Mouse (Mus musculus) urinary bladder, postnatal 14 days (tissue): Measurements from ENCODE around the gene Pam.
"Not testable (repeated sequence)": the region's sequence is repeated elsewhere in the genome, so short reads cannot be mapped to it uniquely, and the experiment has no call there.

Experiments used
- DNase-seq: peaks from one replicate; pipeline ENCODE4 v3.0.0; 2021; ENCODE audit warnings: low spot score

The Pam gene

GRCm38 (mm10) chr1:97963711-97964110 is 131.7 kb downstream of the Pam start:
- DNase-seq, result peak; percentile 29

- DNase-seq, result no peak
Observed at GRCm38 (mm10) chr1:97962134-97962533, 133.3 kb downstream of the Pam start.

- no peak for DNase-seq
Observed at GRCm38 (mm10) chr1:97960681-97961080, 134.8 kb downstream of the Pam start.

GRCm38 (mm10) chr1:97960124-97960523 is 135.3 kb downstream of the Pam start:
- no peak for DNase-seq

- no peak for DNase-seq
Observed at GRCm38 (mm10) chr1:97958759-97959158, 136.7 kb downstream of the Pam start.

- DNase-seq, result not testable (repeated sequence)
Observed at GRCm38 (mm10) chr1:97949258-97949657, 146.2 kb downstream of the Pam start.

GRCm38 (mm10) chr1:97947100-97947499 is 148.3 kb downstream of the Pam start:
- DNase-seq, result no peak

GRCm38 (mm10) chr1:97943908-97944608 is 151.4 kb downstream of the Pam start:
- no peak for DNase-seq

GRCm38 (mm10) chr1:97943402-97943801 is 152.0 kb downstream of the Pam start:
- no peak for DNase-seq

- no peak for DNase-seq
Observed at GRCm38 (mm10) chr1:97942966-97943365, 152.5 kb downstream of the Pam start.

GRCm38 (mm10) chr1:97938586-97938985 is 156.9 kb downstream of the Pam start:
- DNase-seq, result no peak

GRCm38 (mm10) chr1:97938053-97938452 is 157.4 kb downstream of the Pam start:
- DNase-seq, result no peak

- no peak for DNase-seq
Observed at GRCm38 (mm10) chr1:97934940-97935339, 160.5 kb downstream of the Pam start.

- DNase-seq, result no peak
Observed at GRCm38 (mm10) chr1:97931220-97931619, 164.2 kb downstream of the Pam start.

GRCm38 (mm10) chr1:97929415-97930028 is 165.9 kb downstream of the Pam start:
- no peak for DNase-seq

- no peak for DNase-seq
Observed at GRCm38 (mm10) chr1:97926789-97927188, 168.7 kb downstream of the Pam start.

GRCm38 (mm10) chr1:97926017-97926540 is 169.4 kb downstream of the Pam start:
- no peak for DNase-seq

- DNase-seq, result no peak
Observed at GRCm38 (mm10) chr1:97922395-97922794, 173.1 kb downstream of the Pam start.

- no peak for DNase-seq
Observed at GRCm38 (mm10) chr1:97921886-97922285, 173.6 kb downstream of the Pam start.

GRCm38 (mm10) chr1:97918495-97918894 is 177.0 kb downstream of the Pam start:
- peak; percentile 14 for DNase-seq

GRCm38 (mm10) chr1:97916971-97917234 is 178.5 kb downstream of the Pam start:
- no peak for DNase-seq

- DNase-seq, result no peak
Observed at GRCm38 (mm10) chr1:97916218-97916970, 179.1 kb downstream of the Pam start.

GRCm38 (mm10) chr1:97915726-97916125 is 179.7 kb downstream of the Pam start:
- DNase-seq, result no peak
